Mouse (Mus musculus): ENCODE measurements around the gene Fbxl3. TPM values are rescaled to one million over a fixed set of nuclear protein-coding genes. Genes with fewer than 3 reads are reported as not detected.

Gene Fbxl3
- polyA plus RNA-seq, 1 experiment from 2014 or later = 23.5 TPM

DNA sequence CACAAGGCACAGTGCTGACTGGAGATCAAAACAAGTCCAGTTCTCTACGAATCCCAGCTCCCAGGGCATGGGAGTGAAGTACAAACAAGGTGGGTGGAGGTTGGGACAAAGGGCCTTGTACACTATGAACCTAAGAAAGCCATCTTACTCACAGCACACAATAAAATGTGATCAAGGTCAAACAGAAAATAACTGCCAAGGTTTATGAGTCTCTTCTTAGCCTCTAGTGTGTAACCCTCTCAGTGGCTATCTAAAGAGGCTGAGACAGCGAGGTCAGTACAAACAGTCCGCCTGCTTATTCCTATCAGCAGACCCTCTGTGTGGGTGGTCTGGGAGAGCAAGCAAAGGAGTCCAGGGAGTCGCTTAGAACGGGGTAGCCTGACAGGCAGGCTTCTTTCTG lies 11.5 kb downstream of the Fbxl3 start:
- Histone ChIP-seq H3K9me3 (ENCODE audit: low read length) (no peaks in the 10 kb centered on the region), H3K27ac (ENCODE audit: low read length) (no peak overlapping the region), H3K9ac (replicated peaks; ENCODE audit: low read length) (no peak overlapping the region), H3K4me2 (replicated peaks; ENCODE audit: low read depth, low read length) (no peak overlapping the region), H3K27me3 (ENCODE audit: insufficient read depth, low read length) (no peaks in the 10 kb centered on the region), H3K4me1 (ENCODE audit: insufficient read depth, low read length) (no peaks in the 10 kb centered on the region), H3K4me3 (ENCODE audit: low read length) (no peak overlapping the region), H3K36me3 (ENCODE audit: insufficient read depth, low read length) (peaks cover 54% of the 10 kb centered on the region)
- 83% methylated on average over 5 of the region's 5 CpGs for WGBS
- no peak for ATAC-seq (ENCODE audit: low FRiP score, low TSS enrichment)

DNA sequence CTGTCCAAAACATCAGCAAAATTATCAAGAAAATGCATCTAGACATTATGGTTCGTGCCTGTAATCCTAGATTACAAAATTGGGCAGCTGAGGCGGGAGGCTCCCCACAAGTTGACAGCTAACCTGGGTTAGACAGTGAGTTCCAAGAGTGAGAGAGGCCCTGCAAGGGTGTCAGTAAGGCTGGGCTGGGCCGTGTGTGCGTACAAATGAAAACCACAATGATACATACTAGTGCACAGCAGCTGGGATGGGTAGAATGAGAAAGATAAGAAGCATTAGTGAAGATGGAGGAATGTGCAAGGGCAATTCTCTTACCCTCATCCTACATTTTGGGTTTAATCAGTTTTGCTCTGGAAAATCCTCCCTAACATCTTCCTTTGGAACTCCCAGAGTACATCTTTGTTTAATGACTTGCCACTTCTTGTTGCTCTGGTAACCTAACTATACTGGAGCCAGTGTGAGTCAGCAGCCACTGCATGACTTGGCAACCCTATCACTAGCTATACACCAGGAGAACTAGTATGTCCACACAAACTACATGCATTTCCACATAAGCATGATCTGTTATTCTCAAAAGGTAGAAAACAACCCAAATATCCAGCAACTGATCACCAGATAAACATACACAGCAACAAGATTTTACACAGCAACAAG lies 12.6 kb downstream of the Fbxl3 start:
- no peak for ATAC-seq (ENCODE audit: low FRiP score, low TSS enrichment)
- Histone ChIP-seq H3K4me2 (replicated peaks; ENCODE audit: low read depth, low read length) (no peak overlapping the region), H3K4me3 (ENCODE audit: low read length) (no peak overlapping the region), H3K9ac (replicated peaks; ENCODE audit: low read length) (no peak overlapping the region), H3K9me3 (ENCODE audit: low read length) (no peaks in the 10 kb centered on the region), H3K27ac (ENCODE audit: low read length) (no peak overlapping the region), H3K27me3 (ENCODE audit: insufficient read depth, low read length) (no peaks in the 10 kb centered on the region), H3K4me1 (ENCODE audit: insufficient read depth, low read length) (no peaks in the 10 kb centered on the region), H3K36me3 (ENCODE audit: insufficient read depth, low read length) (peaks cover 54% of the 10 kb centered on the region)
- WGBS = 86% methylated on average over 4 of the region's 4 CpGs

DNA sequence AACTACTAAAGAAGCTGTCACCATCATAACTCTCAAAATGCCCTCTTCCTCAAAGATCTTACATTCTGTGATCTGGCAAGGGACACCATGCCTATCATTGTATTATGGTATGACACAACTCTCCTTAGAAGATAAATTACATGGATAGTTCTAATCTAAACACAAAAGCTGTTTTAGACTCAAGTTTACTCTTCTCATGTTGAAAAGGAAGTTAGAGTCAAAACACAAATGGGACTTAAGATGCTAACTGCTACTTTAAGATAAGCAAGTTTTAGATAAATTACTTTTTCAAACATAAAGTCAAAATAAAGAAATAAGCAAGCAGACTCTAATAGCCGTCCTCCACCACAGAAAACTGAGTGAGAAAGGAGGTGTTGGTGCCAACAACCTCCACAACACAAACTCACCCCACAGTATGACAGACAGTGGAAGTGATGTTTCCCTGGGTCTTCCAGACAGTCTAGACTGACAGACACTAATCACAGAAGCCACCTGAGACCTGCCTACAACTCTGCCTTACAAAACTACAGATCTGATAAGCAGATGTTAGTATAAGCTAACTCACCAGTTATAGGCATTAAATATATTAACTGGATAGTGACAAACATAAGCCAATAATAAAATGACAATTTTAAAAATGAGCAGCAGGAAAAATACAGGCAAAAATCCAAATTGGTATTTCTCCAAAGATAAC lies 13.4 kb downstream of the Fbxl3 start:
- no peaks in the 10 kb centered on the region for H3K9me3 ChIP-seq (ENCODE audit: low read length)
- H3K4me3 ChIP-seq (ENCODE audit: low read length) = no peak overlapping the region
- no peaks in the 10 kb centered on the region for H3K27me3 ChIP-seq (ENCODE audit: insufficient read depth, low read length)
- H3K4me2 ChIP-seq (replicated peaks; ENCODE audit: low read depth, low read length) = no peak overlapping the region
- H3K27ac ChIP-seq (ENCODE audit: low read length) = no peak overlapping the region
- WGBS = 70% methylated on average over 1 of the region's 1 CpGs
- peaks cover 49% of the 10 kb centered on the region for H3K36me3 ChIP-seq (ENCODE audit: insufficient read depth, low read length)
- ATAC-seq (ENCODE audit: low FRiP score, low TSS enrichment) = no peak
- no peak overlapping the region for H3K9ac ChIP-seq (replicated peaks; ENCODE audit: low read length)
- no peaks in the 10 kb centered on the region for H3K4me1 ChIP-seq (ENCODE audit: insufficient read depth, low read length)

DNA sequence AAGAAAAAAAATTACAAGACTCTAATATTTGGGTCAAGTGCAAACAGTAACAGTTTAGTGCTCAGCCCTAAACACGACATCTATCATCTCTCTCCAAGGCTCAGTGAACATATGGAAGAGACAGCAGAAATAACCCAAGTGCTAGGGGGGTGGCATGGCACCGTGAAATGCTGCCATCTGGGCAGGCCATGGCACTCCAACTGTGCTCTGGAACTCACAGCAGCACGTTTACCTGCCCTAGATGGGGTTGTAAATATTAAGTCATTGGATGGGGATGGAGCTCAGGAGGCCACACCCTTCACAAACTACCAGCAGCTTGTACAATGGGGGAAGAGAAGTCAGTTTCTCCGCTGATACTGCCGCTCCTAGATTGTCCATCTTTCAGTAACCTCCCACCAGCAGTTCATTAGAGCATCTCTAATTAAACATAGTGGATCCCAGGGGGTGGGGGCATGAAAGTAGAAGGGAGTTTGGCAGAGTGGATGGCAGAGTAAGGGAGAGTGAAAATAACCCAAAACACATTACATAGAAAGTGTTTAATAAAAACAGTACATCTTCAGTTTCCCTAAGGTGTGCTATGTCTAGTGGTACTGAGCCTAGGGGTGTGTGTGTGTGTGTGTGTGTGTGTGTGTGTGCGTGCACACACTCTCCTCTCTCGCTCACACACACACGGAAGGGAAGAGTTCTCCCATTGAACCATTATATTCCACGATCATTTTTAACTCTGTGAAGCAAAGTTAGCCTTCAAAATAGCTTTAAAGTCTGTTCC lies 20.0 kb downstream of the Fbxl3 start:
- H3K4me2 ChIP-seq (replicated peaks; ENCODE audit: low read depth, low read length) = no peak overlapping the region
- H3K4me3 ChIP-seq (ENCODE audit: low read length) = no peak overlapping the region
- no peak for ATAC-seq (ENCODE audit: low FRiP score, low TSS enrichment)
- H3K9ac ChIP-seq (replicated peaks; ENCODE audit: low read length) = no peak overlapping the region
- H3K4me1 ChIP-seq (ENCODE audit: insufficient read depth, low read length) = no peaks in the 10 kb centered on the region
- H3K27me3 ChIP-seq (ENCODE audit: insufficient read depth, low read length) = no peaks in the 10 kb centered on the region
- H3K9me3 ChIP-seq (ENCODE audit: low read length) = no peaks in the 10 kb centered on the region
- H3K36me3 ChIP-seq (ENCODE audit: insufficient read depth, low read length) = peaks cover 26% of the 10 kb centered on the region
- no peak overlapping the region for H3K27ac ChIP-seq (ENCODE audit: low read length)
- WGBS = 90% methylated on average over 9 of the region's 9 CpGs

DNA sequence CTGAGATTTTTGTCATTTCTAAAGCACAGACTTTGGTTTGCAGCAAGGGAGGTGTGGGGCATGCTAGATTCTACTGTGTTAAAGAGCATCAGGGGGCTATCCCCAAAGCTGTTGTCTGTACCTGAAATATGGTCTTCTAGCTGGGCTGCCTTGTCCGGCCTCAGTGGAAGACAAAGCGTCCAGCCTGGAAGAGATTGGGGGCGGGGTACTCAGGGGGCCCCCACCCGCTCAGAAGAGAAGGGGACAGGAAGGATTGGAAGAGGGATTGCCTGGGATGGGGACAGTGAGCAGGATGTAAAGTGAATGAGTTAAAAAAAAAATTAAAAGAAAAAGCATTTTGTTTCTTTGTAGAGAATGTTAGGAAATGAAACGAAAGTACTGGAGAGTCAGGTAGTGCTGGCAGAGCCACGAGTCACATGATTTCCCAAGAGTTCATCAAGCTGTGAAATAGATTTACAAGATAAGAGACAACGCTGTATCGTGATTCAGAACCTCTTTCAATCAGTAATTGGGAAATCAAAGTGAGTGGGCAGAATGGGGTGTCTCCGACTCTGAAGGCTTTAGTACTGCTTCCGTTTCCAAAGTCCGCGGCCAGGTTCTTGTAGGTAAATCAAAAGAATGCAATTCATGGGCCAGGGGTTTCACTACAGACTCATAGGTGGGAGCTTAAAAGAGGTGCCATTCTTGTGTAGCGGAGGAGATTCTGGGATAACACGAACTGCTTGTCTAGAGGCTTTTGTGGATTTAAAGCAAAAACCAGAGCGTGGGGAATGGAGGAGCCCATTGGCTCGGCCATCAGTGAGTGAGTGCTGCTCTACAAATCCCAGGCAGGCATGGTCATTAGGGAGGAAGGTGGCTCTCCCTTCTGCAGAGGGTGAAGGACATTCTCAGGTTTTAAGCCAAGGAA lies 21.1 kb downstream of the Fbxl3 start:
- Histone ChIP-seq H3K27me3 (ENCODE audit: insufficient read depth, low read length) (no peaks in the 10 kb centered on the region), H3K4me3 (ENCODE audit: low read length) (no peak overlapping the region), H3K27ac (ENCODE audit: low read length) (no peak overlapping the region), H3K4me1 (ENCODE audit: insufficient read depth, low read length) (no peaks in the 10 kb centered on the region), H3K36me3 (ENCODE audit: insufficient read depth, low read length) (peaks cover 31% of the 10 kb centered on the region), H3K9me3 (ENCODE audit: low read length) (no peaks in the 10 kb centered on the region), H3K4me2 (replicated peaks; ENCODE audit: low read depth, low read length) (no peak overlapping the region), H3K9ac (replicated peaks; ENCODE audit: low read length) (no peak overlapping the region)
- ATAC-seq (ENCODE audit: low FRiP score, low TSS enrichment) = no peak
- WGBS = 85% methylated on average over 16 of the region's 16 CpGs

DNA sequence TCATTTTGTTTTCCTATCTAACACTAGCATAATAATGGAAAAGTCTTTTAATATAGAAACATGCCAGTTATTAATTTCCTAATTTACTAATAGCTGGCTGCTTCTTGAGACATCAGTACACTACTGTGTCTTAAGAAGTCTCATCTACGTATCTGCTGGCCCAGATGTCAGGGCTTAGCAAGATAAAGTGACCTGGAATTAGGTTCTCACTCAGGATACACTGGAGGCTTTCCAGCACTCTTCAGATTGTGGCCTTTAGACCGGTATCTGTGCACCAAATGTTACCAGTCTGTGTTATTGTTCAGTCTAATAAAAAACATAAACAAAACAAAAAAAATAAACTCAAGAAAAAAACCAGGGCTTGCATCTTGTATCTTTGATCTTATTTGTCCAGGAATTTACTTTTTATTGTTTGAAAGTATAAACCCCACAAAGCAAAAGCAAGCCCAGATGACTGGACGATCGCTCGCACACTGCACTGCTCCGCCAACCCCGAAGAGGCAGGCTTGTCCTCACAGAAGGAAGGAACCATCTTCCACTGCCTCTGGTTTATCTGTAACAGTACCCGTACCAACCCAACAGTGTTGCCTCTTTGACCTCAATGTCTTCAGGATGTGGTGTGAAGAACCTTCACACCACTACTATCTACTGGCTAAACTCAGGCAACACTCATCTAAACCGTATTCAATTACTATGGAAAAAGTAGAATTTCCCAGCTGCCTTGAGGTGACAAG lies 21.9 kb downstream of the Fbxl3 start:
- no peak overlapping the region for H3K27ac ChIP-seq (ENCODE audit: low read length)
- no peak overlapping the region for H3K4me3 ChIP-seq (ENCODE audit: low read length)
- no peak overlapping the region for H3K4me2 ChIP-seq (replicated peaks; ENCODE audit: low read depth, low read length)
- no peak overlapping the region for H3K9ac ChIP-seq (replicated peaks; ENCODE audit: low read length)
- ATAC-seq (ENCODE audit: low FRiP score, low TSS enrichment) = no peak
- H3K27me3 ChIP-seq (ENCODE audit: insufficient read depth, low read length) = no peaks in the 10 kb centered on the region
- no peaks in the 10 kb centered on the region for H3K4me1 ChIP-seq (ENCODE audit: insufficient read depth, low read length)
- 86% methylated on average over 9 of the region's 9 CpGs for WGBS
- H3K36me3 ChIP-seq (ENCODE audit: insufficient read depth, low read length) = peaks cover 31% of the 10 kb centered on the region
- H3K9me3 ChIP-seq (ENCODE audit: low read length) = no peaks in the 10 kb centered on the region

DNA sequence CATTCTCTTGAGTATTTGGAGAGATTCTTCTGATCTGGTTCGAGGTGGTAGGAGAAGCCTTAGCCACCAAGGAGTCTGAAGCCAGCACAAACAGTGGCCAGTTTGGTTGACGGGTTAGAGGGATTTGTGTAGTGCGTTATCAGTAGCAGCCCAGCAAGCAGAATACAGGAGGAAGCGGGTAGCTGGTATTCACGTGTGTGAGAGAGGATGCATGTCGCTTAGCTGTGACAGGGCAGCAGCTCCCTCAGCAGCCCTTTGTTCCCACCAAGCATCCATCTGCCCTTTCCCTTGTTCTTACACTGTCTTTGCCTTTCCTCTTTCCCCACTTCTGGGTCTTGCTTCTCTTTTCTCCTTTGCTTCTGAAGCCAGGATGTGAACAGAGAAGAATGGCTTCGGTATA lies 24.2 kb downstream of the Fbxl3 start:
- Histone ChIP-seq H3K4me1 (ENCODE audit: insufficient read depth, low read length) (peaks cover 5% of the 10 kb centered on the region; the same call in 1 of the 2 replicates), H3K9ac (replicated peaks; ENCODE audit: low read length) (no peak overlapping the region), H3K4me2 (replicated peaks; ENCODE audit: low read depth, low read length) (no peak overlapping the region), H3K9me3 (ENCODE audit: low read length) (no peaks in the 10 kb centered on the region), H3K27ac (ENCODE audit: low read length) (no peak overlapping the region), H3K4me3 (ENCODE audit: low read length) (no peak overlapping the region), H3K36me3 (ENCODE audit: insufficient read depth, low read length) (peaks cover 32% of the 10 kb centered on the region), H3K27me3 (ENCODE audit: insufficient read depth, low read length) (no peaks in the 10 kb centered on the region)
- no peak for ATAC-seq (ENCODE audit: low FRiP score, low TSS enrichment)
- 88% methylated on average over 7 of the region's 7 CpGs for WGBS

DNA sequence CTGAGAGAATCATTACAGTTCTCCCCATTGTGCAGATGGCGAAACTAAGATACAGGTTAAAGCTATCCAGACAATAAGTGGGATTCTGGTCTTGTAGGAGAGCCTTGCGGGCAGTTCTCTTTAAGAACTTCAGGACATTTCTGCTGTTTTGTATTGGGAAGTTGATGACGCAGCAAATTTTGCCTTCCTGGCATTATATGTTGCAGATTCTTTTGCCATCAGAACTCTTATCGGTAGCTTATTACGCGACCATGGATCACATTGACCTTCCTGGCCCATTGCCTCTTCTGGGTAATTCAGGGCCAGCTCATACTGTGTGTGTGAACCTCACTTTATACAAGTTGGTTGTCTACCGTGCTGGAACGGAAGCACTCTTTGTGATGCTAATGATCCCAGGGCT lies 25.5 kb downstream of the Fbxl3 start:
- Histone ChIP-seq H3K27ac (ENCODE audit: low read length) (no peak overlapping the region), H3K4me2 (replicated peaks; ENCODE audit: low read depth, low read length) (no peak overlapping the region), H3K4me1 (ENCODE audit: insufficient read depth, low read length) (peaks cover 5% of the 10 kb centered on the region; the same call in 1 of the 2 replicates), H3K9ac (replicated peaks; ENCODE audit: low read length) (no peak overlapping the region), H3K9me3 (ENCODE audit: low read length) (no peaks in the 10 kb centered on the region), H3K36me3 (ENCODE audit: insufficient read depth, low read length) (peaks cover 28% of the 10 kb centered on the region), H3K4me3 (ENCODE audit: low read length) (no peak overlapping the region), H3K27me3 (ENCODE audit: insufficient read depth, low read length) (no peaks in the 10 kb centered on the region)
- 96% methylated on average over 8 of the region's 8 CpGs for WGBS
- no peak for ATAC-seq (ENCODE audit: low FRiP score, low TSS enrichment)

DNA sequence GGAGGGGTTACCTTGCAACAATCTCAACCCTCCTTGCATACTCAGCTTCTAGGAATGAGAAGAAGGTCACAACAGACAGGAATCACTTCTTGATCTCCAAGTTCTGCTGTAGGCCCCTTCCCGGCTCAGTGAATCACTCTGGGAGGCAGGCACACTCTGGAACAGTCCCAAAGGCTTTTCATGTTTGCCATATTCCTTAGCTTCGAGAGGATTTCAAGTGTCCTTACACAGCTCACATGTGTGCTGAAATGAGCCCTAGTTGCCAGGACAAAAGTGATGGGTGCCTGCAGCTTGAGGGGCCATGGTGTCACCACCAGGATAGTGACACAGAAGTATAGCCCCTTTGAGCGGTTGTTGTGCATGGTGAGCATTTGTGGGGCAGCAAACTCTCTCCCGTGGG lies 26.6 kb downstream of the Fbxl3 start:
- H3K4me1 ChIP-seq (ENCODE audit: insufficient read depth, low read length) = peaks cover 5% of the 10 kb centered on the region; the same call in 1 of the 2 replicates
- no peaks in the 10 kb centered on the region for H3K9me3 ChIP-seq (ENCODE audit: low read length)
- H3K9ac ChIP-seq (replicated peaks; ENCODE audit: low read length) = no peak overlapping the region
- H3K36me3 ChIP-seq (ENCODE audit: insufficient read depth, low read length) = peaks cover 28% of the 10 kb centered on the region
- H3K4me3 ChIP-seq (ENCODE audit: low read length) = no peak overlapping the region
- no peaks in the 10 kb centered on the region for H3K27me3 ChIP-seq (ENCODE audit: insufficient read depth, low read length)
- no peak for ATAC-seq (ENCODE audit: low FRiP score, low TSS enrichment)
- H3K4me2 ChIP-seq (replicated peaks; ENCODE audit: low read depth, low read length) = no peak overlapping the region
- WGBS = 89% methylated on average over 4 of the region's 4 CpGs
- H3K27ac ChIP-seq (ENCODE audit: low read length) = no peak overlapping the region
